ENCODE assay signal across 10 mouse cellular contexts in the genomic region with DNA sequence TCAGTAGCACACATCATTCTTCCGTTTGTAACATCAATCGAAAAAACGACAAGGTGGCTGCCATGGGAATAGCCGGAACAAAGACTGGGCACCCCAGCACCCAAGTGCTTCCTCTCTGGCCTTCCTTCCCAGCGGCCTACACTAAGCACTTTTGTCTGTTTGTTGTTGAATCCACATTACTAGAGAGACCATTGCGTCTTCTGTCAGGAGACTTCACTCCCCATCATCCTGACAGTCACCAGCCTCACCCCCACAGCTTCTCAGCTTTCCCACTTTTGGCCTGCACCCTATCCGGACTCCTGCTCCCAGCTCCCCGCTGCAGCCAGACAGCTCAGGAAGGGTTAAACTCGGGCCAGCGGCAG. TPM values are rescaled to one million over a fixed set of nuclear protein-coding genes. Genes with fewer than 3 reads are reported as not detected.
A peak's percentile ranks its signal among the peaks of the same experiment; 100 is the strongest.
DNase-seq lines count a peak whose midpoint lies in the region; ATAC-seq and TF ChIP-seq lines count a peak whose summit lies in the region.
"Had no signal": no experiment of that assay in that cellular context is flagged by ENCODE, and none has a peak within 500 bp of the region (broad histone marks: within the 10 kb centered on the region; RNA-seq: fewer than 3 reads in every experiment).

No protein-coding gene starts in this region.

- peaks cover 13% of the 10 kb centered on the region for H3K27me3 ChIP-seq in liver, embryonic 11.5 days (replicated peaks; ENCODE audit: control insufficient read depth, insufficient read depth, low read length)
- peaks cover 6% of the 10 kb centered on the region; the same call in 1 of the 2 replicates for H3K27me3 ChIP-seq in liver, postnatal 0 days (ENCODE audit: insufficient read depth, low read length)
- no peaks in the 10 kb centered on the region for H3K27me3 ChIP-seq in hindbrain, postnatal 0 days (ENCODE audit: insufficient read depth, low read length)
- no peaks in the 10 kb centered on the region for H3K27me3 ChIP-seq in midbrain, postnatal 0 days (ENCODE audit: insufficient read depth, low read length)

- peak overlapping the region; percentile 26 for H3K4me3 ChIP-seq in liver, embryonic 11.5 days (ENCODE audit: low read depth, low read length)
- no peak overlapping the region for H3K4me3 ChIP-seq in liver, postnatal 0 days (ENCODE audit: low read depth, low read length)
- peak overlapping the region; percentile 8; the same call in 1 of the 2 replicates for H3K4me3 ChIP-seq in hindbrain, postnatal 0 days (ENCODE audit: low read length)
- peak overlapping the region; percentile 5; the same call in 1 of the 2 replicates for H3K4me3 ChIP-seq in midbrain, postnatal 0 days (ENCODE audit: low read depth, low read length)
- H3K4me3 ChIP-seq: erythroblast, embryonic 14.5 days had no signal

- H3K4me2 ChIP-seq in liver, embryonic 11.5 days, result peak overlapping the region; percentile 58
- H3K4me2 ChIP-seq in liver, postnatal 0 days (ENCODE audit: low read depth, low read length), result no peak overlapping the region
- peak overlapping the region; percentile 49 for H3K4me2 ChIP-seq in hindbrain, postnatal 0 days (ENCODE audit: low read depth, low read length)
- H3K4me2 ChIP-seq in midbrain, postnatal 0 days (ENCODE audit: low read depth, low read length, poor library complexity, severe bottlenecking), result peak overlapping the region; percentile 42

- 15% methylated on average over 10 of the region's 10 CpGs for WGBS in liver, embryonic 11.5 days
- 22% methylated on average over 10 of the region's 10 CpGs for WGBS in liver, postnatal 0 days (ENCODE audit: insufficient replicate concordance)
- 9% methylated on average over 10 of the region's 10 CpGs for WGBS in hindbrain, postnatal 0 days
- 6% methylated on average over 10 of the region's 10 CpGs for WGBS in midbrain, postnatal 0 days

- TF ChIP-seq CTCF in liver, postnatal 0 days (IDR thresholded peaks at IDR 0.05; ENCODE audit: low read depth), result no peak
- TF ChIP-seq CTCF in hindbrain, postnatal 0 days (IDR thresholded peaks at IDR 0.05; ENCODE audit: low read depth), result no peak
- no peak for TF ChIP-seq CTCF in midbrain, postnatal 0 days (IDR thresholded peaks at IDR 0.05)

- H3K9ac ChIP-seq in liver, embryonic 11.5 days (ENCODE audit: low read depth, low read length), result no peak overlapping the region
- H3K9ac ChIP-seq in liver, postnatal 0 days (replicated peaks), result no peak overlapping the region
- H3K9ac ChIP-seq in hindbrain, postnatal 0 days (replicated peaks; ENCODE audit: low read length), result peak overlapping the region; percentile 22
- H3K9ac ChIP-seq in midbrain, postnatal 0 days (replicated peaks; ENCODE audit: low read length, poor library complexity, severe bottlenecking), result peak overlapping the region; percentile 52; the same call in 1 of the 2 replicates

- H3K36me3 ChIP-seq in liver, embryonic 11.5 days (ENCODE audit: control insufficient read depth, insufficient read depth, low read length), result no peaks in the 10 kb centered on the region
- no peaks in the 10 kb centered on the region for H3K36me3 ChIP-seq in liver, postnatal 0 days (replicated peaks; ENCODE audit: insufficient read depth, low read length)
- H3K36me3 ChIP-seq in hindbrain, postnatal 0 days (ENCODE audit: insufficient read depth, low read length), result no peaks in the 10 kb centered on the region
- no peaks in the 10 kb centered on the region for H3K36me3 ChIP-seq in midbrain, postnatal 0 days (ENCODE audit: insufficient read depth, low read length)

- 0 out of 2 replicates have a peak, but pooled peaks cover 6% of the 10 kb centered on the region for H3K4me1 ChIP-seq in liver, embryonic 11.5 days (replicated peaks; ENCODE audit: control insufficient read depth, insufficient read depth, low read length)
- no peaks in the 10 kb centered on the region for H3K4me1 ChIP-seq in liver, postnatal 0 days (ENCODE audit: insufficient read depth)
- peaks cover 11% of the 10 kb centered on the region; the same call in 1 of the 2 replicates for H3K4me1 ChIP-seq in hindbrain, postnatal 0 days (ENCODE audit: insufficient read depth, low read length)
- H3K4me1 ChIP-seq in midbrain, postnatal 0 days (ENCODE audit: insufficient read depth, low read length), result peaks cover 13% of the 10 kb centered on the region

- no peak for TF ChIP-seq EP300 in liver, postnatal 0 days (IDR thresholded peaks at IDR 0.05; ENCODE audit: low read depth)

- DNase-seq in cerebellum, adult 9-10 months, result no peak
- DNase-seq in liver, embryonic 11.5 days (ENCODE audit: low spot score), result no peak
- DNase-seq in liver, postnatal 0 days, result no peak
- DNase-seq in hindbrain, postnatal 0 days (ENCODE audit: low spot score), result no peak
- DNase-seq in midbrain, postnatal 0 days (ENCODE audit: low spot score), result no peak
- no peak for DNase-seq in urinary bladder, adult 2 months (ENCODE audit: low spot score)
- DNase-seq in thymus, postnatal 0 days (ENCODE audit: low spot score), result no peak

- ATAC-seq in cerebellum, adult (ENCODE audit: insufficient number of reproducible peaks, low FRiP score, low TSS enrichment), result peak; percentile 36; the same call in 1 of the 2 replicates
- ATAC-seq in liver, embryonic 11.5 days (replicated peaks; ENCODE audit: low FRiP score), result no peak
- no peak for ATAC-seq in liver, postnatal 0 days
- ATAC-seq in hindbrain, postnatal 0 days, result peak; percentile 24; the same call in 1 of the 2 replicates
- no peak for ATAC-seq in midbrain, postnatal 0 days (ENCODE audit: low FRiP score)
- ATAC-seq: Patski had no signal

- H3K27ac ChIP-seq in liver, embryonic 11.5 days (ENCODE audit: low read depth, low read length), result no peak overlapping the region
- H3K27ac ChIP-seq in liver, postnatal 0 days (ENCODE audit: low read depth), result no peak overlapping the region
- peak overlapping the region; percentile 64; the same call in 1 of the 2 replicates for H3K27ac ChIP-seq in hindbrain, postnatal 0 days
- H3K27ac ChIP-seq in midbrain, postnatal 0 days (ENCODE audit: low read depth, low read length), result peak overlapping the region; percentile 69

- peaks cover 4% of the 10 kb centered on the region; the same call in 1 of the 2 replicates for H3K9me3 ChIP-seq in liver, embryonic 11.5 days (ENCODE audit: control insufficient read depth, low read length)
- H3K9me3 ChIP-seq in liver, postnatal 0 days (ENCODE audit: low read length), result no peaks in the 10 kb centered on the region
- peaks cover 13% of the 10 kb centered on the region for H3K9me3 ChIP-seq in hindbrain, postnatal 0 days (ENCODE audit: low read length)
- H3K9me3 ChIP-seq in midbrain, postnatal 0 days (ENCODE audit: low read length), result peaks cover 9% of the 10 kb centered on the region; the same call in 1 of the 2 replicates

RNA-seq across cellular contexts. Expression of a gene that starts 48.1 kb away (rescaled TPM):
- polyA plus RNA-seq in liver, embryonic 11.5 days (2014; fragmentation: Nextera tagmentation; extraction: Ambion mirVana), result 1,178 and 1,306 TPM in 2 replicates
- 422 and 441 TPM in 2 replicates for polyA plus RNA-seq in liver, postnatal 0 days (2015; fragmentation: Nextera tagmentation; extraction: Ambion mirVana)
- total RNA-seq in hindbrain, postnatal 0 days (2014; rRNA removed), result 137 and 147 TPM in 2 replicates
- polyA plus RNA-seq in hindbrain, postnatal 0 days (2015; fragmentation: Nextera tagmentation; extraction: Ambion mirVana), result 432 and 453 TPM in 2 replicates
- 261 and 287 TPM in 2 replicates for total RNA-seq in midbrain, postnatal 0 days (2014; rRNA removed)
- 445 and 474 TPM in 2 replicates for polyA plus RNA-seq in midbrain, postnatal 0 days (2015; fragmentation: Nextera tagmentation; extraction: Ambion mirVana)
- 969 and 1,107 TPM in 2 replicates for polyA plus RNA-seq in urinary bladder, adult 2 months (2012; rRNA removed)
- polyA plus RNA-seq in thymus, postnatal 0 days (2015; fragmentation: Nextera tagmentation; extraction: Ambion mirVana), result 877 and 894 TPM in 2 replicates

Comparison
In these comparisons a context has a peak if more than half of its experiments do, and no peak if none do; other contexts are left out.
1. ATAC-seq: peak in cerebellum, adult (single experiment) and hindbrain, postnatal 0 days (single experiment); none in liver, embryonic 11.5 days (single experiment), liver, postnatal 0 days (single experiment) and midbrain, postnatal 0 days (single experiment).
2. H3K27ac ChIP-seq: peak in hindbrain, postnatal 0 days (single experiment) and midbrain, postnatal 0 days (single experiment); none in liver, embryonic 11.5 days (single experiment) and liver, postnatal 0 days (single experiment).
3. H3K9ac ChIP-seq: peak in hindbrain, postnatal 0 days (single experiment) and midbrain, postnatal 0 days (single experiment); none in liver, embryonic 11.5 days (single experiment) and liver, postnatal 0 days (single experiment).